In the genomic region with DNA sequence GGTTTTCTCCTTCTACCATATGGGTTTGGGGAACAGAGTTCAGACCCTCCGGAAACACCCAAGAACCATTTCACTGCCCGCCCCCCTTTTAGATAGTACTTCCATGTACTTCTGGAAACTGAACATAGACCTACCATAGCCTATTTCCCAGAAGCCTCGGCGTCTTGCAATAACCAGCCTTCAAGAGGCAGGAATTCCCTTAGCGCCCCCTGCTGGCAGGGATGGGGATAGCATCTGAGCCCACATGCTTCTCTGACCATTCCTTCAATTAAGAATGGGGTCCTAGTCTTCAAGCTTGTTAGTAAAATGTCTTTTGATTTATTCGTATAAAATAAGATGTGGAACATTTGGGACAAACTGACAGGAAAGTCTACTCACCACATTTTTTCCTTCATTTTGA, we compare ENCODE assay signal across 7 mouse cellular contexts.
DNase-seq lines count a peak whose midpoint lies in the region; ATAC-seq and TF ChIP-seq lines count a peak whose summit lies in the region.

No protein-coding gene starts in this region.

- no peaks in the 10 kb centered on the region for H3K27me3 ChIP-seq in intestine, embryonic 14.5 days (replicated peaks; ENCODE audit: control insufficient read depth, insufficient read depth, low read length)
- H3K27me3 ChIP-seq in intestine, embryonic 16.5 days (replicated peaks; ENCODE audit: control insufficient read depth, insufficient read depth, low read length): no peaks in the 10 kb centered on the region
- no peaks in the 10 kb centered on the region for H3K27me3 ChIP-seq in liver, embryonic 13.5 days
- H3K27me3 ChIP-seq in small intestine, adult 2 months (ENCODE audit: control insufficient read depth, insufficient read depth, low read length): no peaks in the 10 kb centered on the region

- in situ Hi-C loops in ES-E14 (cut with MboI; ENCODE audit: low sequenced_read_pairs in 2 of 2, unreplicated experiment in 2 of 2): no loop called here

- peak; percentile 98; the same call in 1 of the 2 replicates for TF ChIP-seq CTCF in small intestine, adult 2 months (IDR thresholded peaks at IDR 0.05; ENCODE audit: extremely low read depth, insufficient read length, insufficient replicate concordance, low read depth, low read length)

- peaks cover 7% of the 10 kb centered on the region; the same call in 1 of the 2 replicates for H3K4me1 ChIP-seq in intestine, embryonic 14.5 days (replicated peaks; ENCODE audit: control insufficient read depth, insufficient read depth, low read length)
- peaks cover 10% of the 10 kb centered on the region; the same call in 1 of the 2 replicates for H3K4me1 ChIP-seq in intestine, embryonic 16.5 days (ENCODE audit: control insufficient read depth, insufficient read depth, low read length)
- no peaks in the 10 kb centered on the region for H3K4me1 ChIP-seq in ES-E14 (ENCODE audit: control insufficient read depth in 2 of 2, insufficient read depth in 2 of 2, low read length in 2 of 2, poor library complexity in 1 of 2)
- H3K4me1 ChIP-seq in liver, embryonic 13.5 days (replicated peaks): peaks cover 5% of the 10 kb centered on the region; the same call in 1 of the 2 replicates
- no peaks in the 10 kb centered on the region for H3K4me1 ChIP-seq in small intestine, adult 2 months (ENCODE audit: control insufficient read depth, insufficient read depth, insufficient read length, low read length)

- H3K4me3 ChIP-seq in intestine, embryonic 14.5 days (ENCODE audit: low read depth, low read length): no peak overlapping the region
- no peak overlapping the region for H3K4me3 ChIP-seq in intestine, embryonic 16.5 days (ENCODE audit: low read length)
- no peak overlapping the region for H3K4me3 ChIP-seq in ES-E14 (ENCODE audit: insufficient read depth in 1 of 2, low read depth in 1 of 2, low read length in 2 of 2, poor library complexity in 1 of 2, severe bottlenecking in 1 of 2)
- H3K4me3 ChIP-seq in liver, embryonic 13.5 days (replicated peaks): no peak overlapping the region
- H3K4me3 ChIP-seq in small intestine, adult 2 months (ENCODE audit: low read depth, low read length): no peak overlapping the region

- H3K27ac ChIP-seq in intestine, embryonic 14.5 days (ENCODE audit: low read depth): no peak overlapping the region
- no peak overlapping the region for H3K27ac ChIP-seq in intestine, embryonic 16.5 days (ENCODE audit: low read length)
- no peak overlapping the region for H3K27ac ChIP-seq in ES-E14 (ENCODE audit: insufficient read depth, low read depth, low read length, poor library complexity, severe bottlenecking)
- H3K27ac ChIP-seq in liver, embryonic 13.5 days: no peak overlapping the region
- no peak overlapping the region for H3K27ac ChIP-seq in small intestine, adult 2 months (ENCODE audit: insufficient read depth, low read depth, low read length)

- H3K4me2 ChIP-seq in intestine, embryonic 14.5 days (ENCODE audit: low read length): no peak overlapping the region
- no peak overlapping the region for H3K4me2 ChIP-seq in intestine, embryonic 16.5 days (ENCODE audit: low read depth, low read length)
- no peak overlapping the region for H3K4me2 ChIP-seq in liver, embryonic 13.5 days

- peak; percentile 81 for DNase-seq in intestine, embryonic 14.5 days (ENCODE audit: low spot score)
- DNase-seq in B cell, adult 2 months: peak; percentile 71 to 72
- DNase-seq in ES-E14 (ENCODE audit: low read depth, low spot score): peak; percentile 64
- DNase-seq in embryo, embryonic 10 days (ENCODE audit: low spot score): peak; percentile 74
- peak; percentile 44 for DNase-seq in liver, embryonic 13.5 days

- no peak for ATAC-seq in intestine, embryonic 14.5 days (replicated peaks; ENCODE audit: low FRiP score, low TSS enrichment, low read depth)
- no peak for ATAC-seq in intestine, embryonic 16.5 days
- ATAC-seq in liver, embryonic 13.5 days (ENCODE audit: low read depth): no peak

- no peaks in the 10 kb centered on the region for H3K36me3 ChIP-seq in intestine, embryonic 14.5 days (ENCODE audit: control insufficient read depth, insufficient read depth, low read length)
- no peaks in the 10 kb centered on the region for H3K36me3 ChIP-seq in intestine, embryonic 16.5 days (ENCODE audit: control insufficient read depth, insufficient read depth, low read length)
- H3K36me3 ChIP-seq in ES-E14 (ENCODE audit: control insufficient read depth, insufficient read depth, low read length, poor library complexity, severe bottlenecking): no peaks in the 10 kb centered on the region
- H3K36me3 ChIP-seq in liver, embryonic 13.5 days: no peaks in the 10 kb centered on the region
- H3K36me3 ChIP-seq in small intestine, adult 2 months (ENCODE audit: control insufficient read depth, insufficient read depth, low read length): no peaks in the 10 kb centered on the region

- no peak for TF ChIP-seq POLR2A in small intestine, adult 2 months (IDR thresholded peaks at IDR 0.05; ENCODE audit: low read depth, low read length)

- 50% methylated on average over 6 of the region's 6 CpGs for WGBS in intestine, embryonic 14.5 days
- WGBS in intestine, embryonic 16.5 days: 48% methylated on average over 6 of the region's 6 CpGs
- 28% methylated on average over 6 of the region's 6 CpGs for WGBS in liver, embryonic 13.5 days (ENCODE audit: insufficient replicate concordance)
- 47% methylated on average over 6 of the region's 6 CpGs for WGBS in small intestine, adult 2 months

- H3K9ac ChIP-seq in intestine, embryonic 14.5 days (ENCODE audit: low read length): no peak overlapping the region
- H3K9ac ChIP-seq in intestine, embryonic 16.5 days (ENCODE audit: low read depth, low read length): no peak overlapping the region
- no peak overlapping the region for H3K9ac ChIP-seq in ES-E14 (ENCODE audit: insufficient read depth, low read depth, low read length, poor library complexity, severe bottlenecking)
- no peak overlapping the region for H3K9ac ChIP-seq in liver, embryonic 13.5 days

- H3K9me3 ChIP-seq in intestine, embryonic 14.5 days (ENCODE audit: control insufficient read depth, low read length): no peaks in the 10 kb centered on the region
- no peaks in the 10 kb centered on the region for H3K9me3 ChIP-seq in intestine, embryonic 16.5 days (ENCODE audit: control insufficient read depth, low read length)
- H3K9me3 ChIP-seq in ES-E14 (ENCODE audit: control insufficient read depth, insufficient read depth, low read depth, low read length): no peaks in the 10 kb centered on the region
- no peaks in the 10 kb centered on the region for H3K9me3 ChIP-seq in liver, embryonic 13.5 days (replicated peaks)

TF ChIP-seq in ES-E14, 5 proteins besides CTCF, POLR2A, EP300 and RAD21:
- no peak for TF ChIP-seq ZC3H11A (IDR thresholded peaks at IDR 0.05; ENCODE audit: borderline replicate concordance, low read depth, low read length)
- no peak for TF ChIP-seq ZNF384 (IDR thresholded peaks at IDR 0.05; ENCODE audit: low read depth, low read length)
- no peak for TF ChIP-seq HCFC1 (IDR thresholded peaks at IDR 0.05; ENCODE audit: borderline replicate concordance, insufficient read depth, low read length)
- TF ChIP-seq MAFK (IDR thresholded peaks at IDR 0.05; ENCODE audit: insufficient read depth, low read depth, low read length): no peak
- TF ChIP-seq CHD2 (IDR thresholded peaks at IDR 0.05; ENCODE audit: low read depth, low read length): no peak
